Mouse (Mus musculus) heart, postnatal 14 days (tissue): Measurements from ENCODE around the gene Tmem161a. TPM values are rescaled to one million over a fixed set of nuclear protein-coding genes. Genes with fewer than 3 reads are reported as not detected.
"Not testable (repeated sequence)": the region's sequence is repeated elsewhere in the genome, so short reads cannot be mapped to it uniquely, and the experiment has no call there.

Source experiments
- DNase-seq, 2 experiments: peaks; one replicate each; pipeline ENCODE4 v3.0.0; 2021 to 2022
- intact Hi-C: fragments of 180-260 bp; cut with DNase I; formaldehyde crosslinking; loops from one replicate; pipeline ENCODE4 v1.15.1; 2025
- total RNA-seq, 2 experiments: library from RNA; stranded (reverse); gene quantifications; 2 replicates each; pipeline ENCODE4 v1.2.3; 2021

Gene Tmem161a
- total RNA-seq, 2 experiments from 2014 or later, result 91.7 to 99.4 TPM

- intact Hi-C loops, result no loop called here
- no peak for DNase-seq
Measured at GRCm38 (mm10) chr8:70201417-70201816, 29.3 kb downstream of the Tmem161a start.

DNA sequence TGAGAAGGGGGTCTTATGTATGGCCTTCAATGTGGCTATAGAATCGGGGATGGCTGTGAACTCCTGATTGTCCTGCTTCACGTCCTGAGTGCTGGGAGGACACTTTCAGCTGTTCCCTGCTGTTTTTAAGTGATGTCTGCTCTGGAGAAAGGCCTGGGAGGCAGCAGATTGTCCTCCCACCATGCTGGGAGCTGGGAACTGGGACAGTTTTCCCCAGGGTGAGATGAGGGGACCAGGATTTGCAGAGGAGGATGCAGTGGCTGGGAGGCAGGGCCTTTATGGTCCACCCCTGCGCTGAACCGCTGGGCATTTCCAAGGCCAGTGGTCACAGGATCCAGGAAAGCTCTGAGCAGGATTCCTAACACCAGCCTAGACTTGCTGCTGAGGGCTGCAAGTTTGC, 30.9 kb downstream of the Tmem161a start:
- DNase-seq, result no peak
- intact Hi-C loops, result no loop called here

DNA sequence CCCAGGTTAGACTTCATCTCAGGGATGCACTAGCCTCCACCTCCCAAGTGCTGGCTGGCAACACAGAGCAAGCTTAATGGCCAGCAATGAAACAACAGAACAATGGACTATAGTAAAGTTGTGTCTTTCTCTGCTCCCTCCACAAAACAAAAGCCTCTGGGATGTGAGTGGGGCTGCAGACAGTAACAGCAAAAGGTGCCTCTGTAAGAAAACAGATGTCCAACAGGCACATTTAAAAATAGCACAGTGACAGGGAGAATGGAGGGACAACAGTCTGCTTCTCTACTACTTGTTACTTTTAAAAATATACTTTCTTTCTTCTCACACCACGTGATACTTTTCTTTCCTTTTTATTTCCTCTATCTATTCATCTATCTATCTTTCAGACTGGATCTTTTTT, 32.6 kb downstream of the Tmem161a start:
- no peak for DNase-seq
- intact Hi-C loops, result no loop called here

DNA sequence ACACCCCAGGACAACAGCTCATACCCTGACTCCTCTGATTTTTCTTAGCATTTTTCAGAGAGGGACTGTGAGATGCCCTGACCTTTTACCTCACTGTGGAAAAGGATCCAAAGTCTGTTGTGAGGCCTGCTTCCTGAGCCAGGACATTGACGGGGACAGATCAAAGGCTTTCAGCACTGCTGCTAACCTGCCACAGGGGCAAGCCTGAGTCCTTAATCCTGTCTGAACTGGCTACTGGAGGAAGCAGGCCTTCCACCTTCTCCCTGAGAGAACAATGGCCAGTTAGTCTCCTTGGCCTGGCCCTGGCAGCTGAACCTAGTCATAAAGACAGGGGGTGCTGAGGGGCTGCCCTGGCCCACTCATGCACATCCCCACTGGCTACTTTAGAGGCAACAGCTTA, 36.0 kb downstream of the Tmem161a start:
- no peak for DNase-seq
- intact Hi-C loops, result no loop called here

DNA sequence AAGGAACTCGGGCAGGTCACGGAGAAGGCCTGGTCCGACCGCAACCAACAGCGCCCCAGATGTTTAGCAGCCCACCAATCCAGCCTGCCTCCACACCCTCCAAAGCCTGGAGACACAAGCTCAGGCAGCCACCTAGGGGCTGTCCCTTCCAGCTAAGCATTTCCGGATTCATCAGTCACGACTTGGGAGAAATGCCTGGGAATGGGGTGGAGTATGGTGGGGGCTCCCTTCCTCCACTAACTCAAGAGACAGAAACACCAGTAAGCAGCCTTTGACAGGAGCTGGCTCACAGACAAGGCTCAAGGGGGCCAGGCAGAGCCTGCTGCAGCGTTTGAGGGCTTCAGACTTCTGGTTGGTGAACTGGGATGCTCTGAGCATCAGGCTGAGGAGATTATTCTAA, 38.4 kb downstream of the Tmem161a start:
- peak; percentile 23 to 41 for DNase-seq
- intact Hi-C loops, result no loop called here

GRCm38 (mm10) chr8:70211275-70211674, 39.1 kb downstream of the Tmem161a start:
- no peak for DNase-seq
- intact Hi-C loops, result no loop called here

GRCm38 (mm10) chr8:70211726-70212111, 39.6 kb downstream of the Tmem161a start:
- peak; percentile 42 to 44 for DNase-seq
- intact Hi-C loops, result no loop called here

DNA sequence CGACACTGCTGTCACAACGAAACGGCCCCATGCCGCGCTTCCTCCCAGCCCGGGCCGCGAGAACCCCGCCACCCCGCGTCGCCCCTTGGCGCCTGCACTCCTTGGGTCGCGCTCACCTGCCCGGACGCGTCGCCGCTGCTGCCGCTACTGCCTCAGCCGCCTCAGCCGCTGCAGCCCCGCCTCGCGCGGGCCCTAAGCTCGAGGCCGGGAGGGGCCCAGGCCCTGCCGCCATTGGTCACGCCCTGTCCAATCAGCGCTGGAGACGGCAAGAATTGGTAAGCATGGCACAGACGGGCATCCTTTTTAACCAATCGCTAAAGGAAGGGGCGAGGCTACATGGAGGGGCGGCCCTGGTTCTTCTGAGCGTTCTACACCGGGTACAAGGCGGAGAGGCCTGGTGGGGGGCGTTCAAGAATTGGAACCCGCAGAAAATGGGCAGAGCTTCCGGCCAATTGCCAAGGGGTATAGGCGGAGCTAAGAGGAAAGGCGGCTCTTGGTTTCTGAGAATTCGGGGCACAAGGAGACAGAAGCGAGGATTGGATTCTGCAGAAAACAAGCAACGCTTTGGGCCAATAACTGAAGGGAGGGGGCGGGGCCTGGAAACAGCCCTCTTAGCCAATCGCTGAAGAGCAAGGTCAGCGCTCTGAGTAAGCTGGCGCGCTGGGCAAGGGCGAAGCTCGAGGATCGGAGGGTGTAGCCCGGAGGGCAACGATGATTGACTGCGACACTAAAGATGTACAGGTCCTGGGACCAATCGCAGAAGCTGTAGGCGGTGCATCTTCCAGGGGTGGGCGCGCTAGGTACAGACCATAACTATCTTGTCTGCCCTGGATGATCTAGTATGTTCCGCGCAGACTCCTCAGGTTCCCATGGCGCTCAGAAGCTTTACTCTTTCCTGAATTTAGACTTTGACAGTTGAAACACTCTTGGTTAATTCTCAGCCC, 40.2 kb downstream of the Tmem161a start, which contains the start of gene Slc25a42:
Gene Slc25a42, minus strand, starts transcription at position 194 of the 944 bp plus-strand sequence.
- intact Hi-C loops, result no loop called here
- DNase-seq, result peak; percentile 94 to 96

DNA sequence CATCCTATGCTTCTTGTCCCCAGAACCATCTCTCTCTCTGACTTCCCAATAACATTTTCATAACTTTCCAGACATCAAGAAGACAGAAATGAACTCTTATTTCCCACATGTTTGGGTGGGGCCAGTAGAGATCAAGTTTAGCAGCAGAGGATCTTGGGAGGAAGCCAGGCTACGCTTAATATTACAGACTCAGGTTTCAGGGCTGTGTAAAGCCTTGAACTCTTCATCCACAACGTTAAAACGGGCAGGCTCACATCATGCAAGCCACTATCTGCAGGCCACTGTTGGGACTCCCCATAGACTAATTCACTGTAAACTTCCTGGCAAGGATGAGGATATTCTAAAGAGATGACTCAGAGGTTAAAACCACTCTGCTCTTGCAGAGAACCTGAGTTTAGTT, 42.3 kb downstream of the Tmem161a start:
- intact Hi-C loops, result no loop called here
- DNase-seq, result no peak

GRCm38 (mm10) chr8:70215092-70215491, 42.9 kb downstream of the Tmem161a start:
- intact Hi-C loops, result no loop called here
- no peak for DNase-seq

GRCm38 (mm10) chr8:70216161-70216560, 44.0 kb downstream of the Tmem161a start:
- intact Hi-C loops, DNase-seq: not testable (repeated sequence)

DNA sequence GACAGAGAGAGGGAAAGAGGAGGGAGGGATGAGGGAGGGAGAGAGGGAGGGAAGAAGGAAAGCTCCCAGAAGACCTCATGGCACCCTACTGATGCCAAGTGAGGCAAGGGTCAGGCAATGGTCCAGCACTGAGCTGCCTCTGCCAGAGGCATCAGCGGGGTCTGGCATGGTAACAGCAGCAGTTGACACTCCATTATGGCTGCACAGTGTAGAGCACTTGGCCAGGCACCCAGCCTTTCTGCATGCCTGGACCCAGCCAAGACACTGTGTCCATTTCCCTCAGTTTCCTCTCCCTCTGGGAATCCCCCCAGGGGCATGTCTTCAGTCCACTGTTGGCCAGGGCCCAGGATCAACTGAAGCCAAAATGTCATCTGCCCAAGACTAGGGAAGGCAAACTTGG, 44.4 kb downstream of the Tmem161a start:
- peak; percentile 77 to 88 for DNase-seq
- intact Hi-C loops, result no loop called here

GRCm38 (mm10) chr8:70217441-70217840, 45.3 kb downstream of the Tmem161a start:
- intact Hi-C loops, result no loop called here
- DNase-seq, result no peak

DNA sequence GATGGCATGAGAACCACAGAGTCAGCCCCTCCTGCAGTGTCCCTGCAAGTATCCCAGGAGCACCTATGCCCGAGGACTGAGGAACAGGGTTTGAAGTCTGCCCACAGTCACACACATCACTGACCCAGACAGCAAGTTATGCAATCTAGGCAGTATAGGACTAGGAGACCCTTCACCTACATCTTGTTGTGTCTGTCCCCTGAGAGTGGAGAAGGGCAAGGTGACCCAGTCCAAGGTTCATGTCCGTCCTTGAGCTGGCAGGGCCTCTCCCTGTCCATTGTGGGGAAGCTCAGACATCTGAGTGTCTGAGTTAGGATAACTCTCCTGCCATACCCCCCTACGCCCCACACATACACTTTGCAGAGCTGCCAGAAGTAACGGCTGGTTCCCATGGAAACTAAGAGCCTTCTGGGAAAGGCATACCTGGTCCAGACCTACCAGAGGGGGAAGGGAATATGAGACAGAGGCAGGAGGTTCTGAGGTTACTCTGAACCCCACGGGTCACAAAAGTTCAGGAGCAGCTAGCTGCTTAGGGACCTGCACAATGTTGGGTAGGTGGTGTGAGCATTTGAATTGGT, 47.0 kb downstream of the Tmem161a start:
- DNase-seq, result no peak
- intact Hi-C loops, result no loop called here

GRCm38 (mm10) chr8:70220236-70220840, 48.2 kb downstream of the Tmem161a start:
- DNase-seq, result peak; percentile 49 to 66

GRCm38 (mm10) chr8:70220911-70221310, 48.8 kb downstream of the Tmem161a start:
- intact Hi-C loops, result loop anchor here (5.0 kb wide), 1 partner anchor 119 kb away; no protein-coding TSS in a partner anchor
- DNase-seq, result no peak

More at GRCm38 (mm10) chr8:70220236-70220840, 48.2 kb downstream of the Tmem161a start:
- intact Hi-C loops, result loop anchor here (5.0 kb wide), 1 partner anchor 118 kb away; no protein-coding TSS in a partner anchor

DNA sequence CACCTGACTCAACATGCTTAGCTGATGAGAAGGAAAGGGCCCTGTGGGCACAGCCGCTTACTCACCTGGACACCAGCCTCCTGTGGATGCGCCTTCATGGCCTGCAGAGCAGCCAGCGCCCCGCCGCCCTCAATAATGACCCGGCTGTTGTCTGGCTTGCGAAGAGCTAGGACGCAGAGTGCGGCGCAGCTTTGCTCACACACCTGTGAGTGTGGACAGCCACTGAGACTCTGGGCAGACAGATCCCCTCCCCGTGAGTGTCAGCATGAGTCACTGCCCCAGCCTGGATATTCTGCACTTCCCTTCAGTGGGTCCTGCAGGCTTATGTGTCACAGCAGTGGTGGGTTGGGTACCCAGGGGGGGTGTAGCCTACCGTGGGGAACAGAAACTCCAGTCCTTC, 49.9 kb downstream of the Tmem161a start:
- no peak for DNase-seq
- intact Hi-C loops, result loop anchor here (2.0 to 5.0 kb wide), 2 partner anchors 45 to 120 kb away; no protein-coding TSS in a partner anchor

GRCm38 (mm10) chr8:70223341-70223740, 51.2 kb downstream of the Tmem161a start:
- intact Hi-C loops, result loop anchor here (1.0 to 5.0 kb wide), 4 partner anchors 23 to 135 kb away; no protein-coding TSS in a partner anchor

GRCm38 (mm10) chr8:70227997-70228396, 55.8 kb downstream of the Tmem161a start:
- DNase-seq, result no peak
- intact Hi-C loops, result no loop called here

More at GRCm38 (mm10) chr8:70223341-70223740, 51.2 kb downstream of the Tmem161a start:
- DNase-seq, result peak; percentile 68 to 75

- intact Hi-C loops, result no loop called here
- no peak for DNase-seq
Measured at GRCm38 (mm10) chr8:70230837-70231236, 58.7 kb downstream of the Tmem161a start.
